Mouse (Mus musculus): ENCODE measurements at regions not wholly inside any gene's neighbourhood (a gene's known extent, or its start where the extent isn't known, plus 50 kb on each side); places are given as distances from the start of the nearest gene placed in this dataset.
"Not testable (repeated sequence)": the region's sequence is repeated elsewhere in the genome, so short reads cannot be mapped to it uniquely, and the experiment has no call there.

DNA sequence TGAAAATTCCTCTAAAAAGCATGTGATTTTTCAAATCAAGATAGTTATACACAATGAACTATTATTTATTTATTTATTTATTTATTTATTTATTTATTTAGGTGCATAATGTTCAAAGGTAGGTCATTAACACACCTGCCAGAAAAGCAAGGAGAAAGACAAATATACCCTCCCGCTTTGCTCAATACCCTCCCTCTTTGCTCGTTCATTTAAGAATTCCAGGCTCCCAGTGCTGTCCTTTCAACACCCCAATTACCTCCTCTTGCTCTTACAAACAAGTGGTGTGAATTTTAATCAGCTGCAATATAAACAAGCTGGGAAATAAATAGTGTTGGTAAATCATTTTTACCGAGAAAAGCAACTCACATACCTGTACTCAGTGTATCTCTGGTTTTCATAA lies 1041.6 kb upstream of the Gje1 start:
- CTCF ChIA-PET, result no interaction called here
- in situ Hi-C loops (cut with MboI; ENCODE audit: low pct_unique_long_range_greater_than_20kb), result no loop called here
- H3K27me3 ChIP-seq, result no peaks in the 10 kb centered on the region
- DNase-seq (ENCODE audit: low read depth, low spot score) (no peak), ATAC-seq (no peak)
- no peak for TF ChIP-seq CTCF (IDR thresholded peaks at IDR 0.05)
- POLR2A ChIA-PET, result no interaction called here

- H3K27me3 ChIP-seq, result no peaks in the 10 kb centered on the region
- in situ Hi-C loops (cut with MboI; ENCODE audit: low pct_unique_long_range_greater_than_20kb), result no loop called here
- DNase-seq (ENCODE audit: low read depth, low spot score) (no peak), ATAC-seq (no peak)
- ChIA-PET CTCF (no interaction called here), POLR2A (no interaction called here)
- TF ChIP-seq CTCF (IDR thresholded peaks at IDR 0.05), result no peak
Observed at GRCm38 (mm10) chr10:15757503-15757902, 1039.5 kb upstream of the Gje1 start.

- POLR2A ChIA-PET, result no interaction called here
- in situ Hi-C loops (cut with MboI; ENCODE audit: low pct_unique_long_range_greater_than_20kb), result no loop called here
- H3K27me3 ChIP-seq, result no peaks in the 10 kb centered on the region
- no peak for DNase-seq (ENCODE audit: low read depth, low spot score)
- no peak for ATAC-seq
- TF ChIP-seq CTCF (IDR thresholded peaks at IDR 0.05), result no peak
- CTCF ChIA-PET, result no interaction called here
Observed at GRCm38 (mm10) chr10:15746866-15747265, 1028.9 kb upstream of the Gje1 start.

DNA sequence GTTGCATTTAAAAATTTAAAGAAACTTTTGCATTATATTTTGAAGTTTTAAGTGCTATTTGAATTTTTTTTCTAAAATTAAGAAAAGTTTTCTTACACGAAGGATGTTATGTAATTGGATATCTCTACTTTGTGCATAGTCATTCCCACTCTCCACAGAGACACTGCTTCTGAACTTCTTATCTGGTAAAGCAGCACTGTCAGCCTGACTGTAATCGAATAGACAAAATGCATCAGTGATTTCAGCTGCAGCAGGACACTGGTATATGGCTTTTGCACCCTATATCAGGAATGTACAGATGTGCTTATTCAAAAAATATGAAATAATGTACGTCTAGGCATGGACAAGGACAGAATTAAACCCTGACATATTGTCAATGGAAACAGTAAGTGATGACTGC lies 1020.6 kb upstream of the Gje1 start:
- CTCF ChIA-PET, result no interaction called here
- POLR2A ChIA-PET, result no interaction called here
- ATAC-seq (no peak), DNase-seq (ENCODE audit: low read depth, low spot score) (no peak)
- in situ Hi-C loops (cut with MboI; ENCODE audit: low pct_unique_long_range_greater_than_20kb), result no loop called here
- H3K27me3 ChIP-seq, result no peaks in the 10 kb centered on the region
- TF ChIP-seq CTCF (IDR thresholded peaks at IDR 0.05), result no peak

DNA sequence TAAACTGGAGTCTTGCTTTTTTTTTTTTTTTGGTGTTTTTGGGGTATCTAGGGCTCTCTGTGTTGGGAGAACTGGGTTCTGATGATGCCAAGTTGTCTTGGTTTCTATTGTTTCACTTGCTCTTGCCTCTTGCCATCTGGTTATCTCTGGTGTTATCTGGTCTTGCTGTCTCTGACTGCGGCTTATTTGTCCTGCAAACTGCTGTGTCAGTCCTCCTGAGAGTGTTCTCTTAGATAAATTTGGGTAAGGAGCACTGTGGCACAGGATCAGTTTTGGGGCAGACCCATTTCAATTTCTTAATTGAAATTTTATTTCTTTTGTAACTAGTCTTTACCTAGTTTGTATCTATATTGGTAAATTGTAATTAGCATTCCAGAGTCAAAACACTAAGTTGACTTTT lies 1013.3 kb upstream of the Gje1 start:
- TF ChIP-seq CTCF (IDR thresholded peaks at IDR 0.05), result no peak
- H3K27me3 ChIP-seq, result no peaks in the 10 kb centered on the region
- in situ Hi-C loops (cut with MboI; ENCODE audit: low pct_unique_long_range_greater_than_20kb), result no loop called here
- ChIA-PET CTCF (interaction anchor here (0.6 kb wide), 1 partner anchor 1988 kb away, joined by 3 read pairs; no protein-coding TSS in a partner anchor), POLR2A (no interaction called here)
- ATAC-seq (no peak), DNase-seq (ENCODE audit: low read depth, low spot score) (no peak)

DNA sequence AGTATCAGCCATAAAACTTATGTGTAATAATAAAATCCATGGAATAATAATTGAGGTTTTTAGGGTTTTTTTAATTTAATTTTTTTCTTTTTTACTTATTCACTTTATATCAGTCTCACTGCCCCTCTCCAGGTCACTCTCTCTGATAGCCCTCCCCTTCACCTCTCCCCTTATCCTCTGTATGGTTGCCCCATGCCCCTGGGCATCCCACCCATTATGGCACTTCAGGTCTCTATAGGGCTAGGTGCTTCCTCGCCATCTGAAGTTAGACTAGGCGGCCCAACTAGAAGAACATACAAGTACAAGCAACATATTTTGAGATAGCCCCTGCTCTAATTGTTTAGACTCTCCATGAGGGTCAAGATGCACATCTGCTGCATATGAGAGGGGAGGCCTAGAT lies 979.9 kb upstream of the Gje1 start:
- no peaks in the 10 kb centered on the region for H3K27me3 ChIP-seq
- no peak for TF ChIP-seq CTCF (IDR thresholded peaks at IDR 0.05)
- ChIA-PET CTCF (no interaction called here), POLR2A (no interaction called here)
- no peak for DNase-seq (ENCODE audit: low read depth, low spot score)
- ATAC-seq, result no peak
- in situ Hi-C loops (cut with MboI; ENCODE audit: low pct_unique_long_range_greater_than_20kb), result no loop called here

DNA sequence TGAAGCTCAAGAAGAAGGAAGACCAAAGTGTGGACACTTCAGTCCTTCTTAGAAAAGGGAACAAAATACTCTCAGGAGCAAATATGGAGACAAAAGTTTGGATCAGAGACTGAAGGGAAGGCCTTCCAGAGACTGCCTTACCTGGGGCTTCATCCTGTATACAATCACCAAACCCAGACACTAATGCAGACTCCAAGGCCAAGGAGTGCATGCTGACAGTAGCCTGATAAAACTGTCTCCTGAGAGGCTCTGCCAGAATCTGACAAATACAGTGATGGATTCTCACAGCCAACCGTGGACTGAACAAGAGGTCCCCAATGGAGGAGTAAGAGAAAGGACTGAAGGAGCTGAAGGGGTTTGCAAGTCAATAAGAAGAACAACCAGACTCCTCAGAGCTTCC lies 979.0 kb upstream of the Gje1 start:
- POLR2A ChIA-PET, result interaction anchor here (0.8 kb wide), 1 partner anchor 302 kb away, joined by 5 read pairs; no protein-coding TSS in a partner anchor
- no peak for ATAC-seq
- no peaks in the 10 kb centered on the region for H3K27me3 ChIP-seq
- in situ Hi-C loops (cut with MboI; ENCODE audit: low pct_unique_long_range_greater_than_20kb), result no loop called here
- TF ChIP-seq CTCF (IDR thresholded peaks at IDR 0.05), result no peak
- CTCF ChIA-PET, result no interaction called here
- DNase-seq (ENCODE audit: low read depth, low spot score), result no peak

GRCm38 (mm10) chr10:15671638-15672037 lies 953.6 kb upstream of the Gje1 start:
- POLR2A ChIA-PET; ATAC-seq; DNase-seq (ENCODE audit: low read depth, low spot score); CTCF ChIA-PET; in situ Hi-C loops (cut with MboI; ENCODE audit: low pct_unique_long_range_greater_than_20kb); H3K27me3 ChIP-seq: not testable (repeated sequence)
